Mouse (Mus musculus) neutrophil, adult 5-6 weeks (primary cell): ENCODE data around the gene Acyp2. TPM values are rescaled to one million over a fixed set of nuclear protein-coding genes. Genes with fewer than 3 reads are reported as not detected.

Experiments
- ATAC-seq: fragments of 151-379, 151-347 bp; 2 replicates; pipeline ENCODE4 v1.8.0; 2017; ENCODE audit warnings: mild to moderate bottlenecking, moderate TSS enrichment; ENCODE audit not compliant: insufficient number of reproducible peaks, poor library complexity, low FRiP score, severe bottlenecking; ENCODE audit errors: extremely low read depth
- total RNA-seq: library from RNA; stranded (forward); fragments of 200-1000 nt; gene quantifications from 2 replicates; pipeline ENCODE4 v1.2.3, GENCODE M21; 2017

The Acyp2 gene
- total RNA-seq, 1 experiment from 2014 or later: not detected

DNA sequence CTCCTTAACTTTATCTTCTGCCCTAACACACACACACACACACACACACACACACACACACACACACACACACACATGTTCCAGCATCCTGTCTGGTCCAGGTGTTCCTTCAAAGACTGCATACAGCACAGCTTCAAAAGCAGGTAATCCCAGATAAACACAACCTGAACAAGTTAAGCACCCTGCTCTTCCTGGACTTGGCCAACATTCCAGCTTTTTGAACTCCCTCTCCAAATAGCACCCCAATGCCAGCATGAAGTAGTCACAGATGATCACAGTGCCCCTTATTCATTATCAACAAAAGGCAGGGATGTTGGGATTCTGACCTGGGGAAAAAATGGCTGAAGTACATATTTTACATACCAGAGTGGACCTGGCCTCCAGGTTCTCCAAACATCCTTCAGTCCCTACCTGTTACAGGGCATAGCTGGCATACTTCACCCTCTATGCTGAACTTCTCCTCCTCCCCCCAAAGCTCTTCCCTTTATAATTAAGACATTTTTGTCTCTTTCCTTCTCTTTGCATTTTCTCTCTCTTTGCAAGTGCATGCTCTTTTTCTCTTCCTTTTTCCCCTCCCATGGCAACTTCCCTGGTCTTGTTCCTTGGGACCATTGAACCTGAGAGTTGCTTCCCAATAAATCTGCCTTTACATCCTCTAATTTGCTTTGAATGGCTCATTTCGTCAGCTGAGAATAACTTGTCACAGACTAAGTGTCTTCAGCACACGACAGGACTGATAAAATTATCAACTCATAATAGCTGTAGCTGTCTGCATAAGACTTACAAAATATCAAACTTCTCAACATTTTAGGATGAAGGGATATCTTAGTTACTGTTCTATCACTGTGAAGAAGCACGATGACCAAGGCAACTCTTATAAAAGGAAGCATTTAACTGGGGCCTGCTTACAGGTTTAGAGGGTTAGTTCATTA is 41.5 kb downstream of the Acyp2 start:
- ATAC-seq: no peak

GRCm38 (mm10) chr11:30597259-30597658 is 52.1 kb downstream of the Acyp2 start:
- ATAC-seq: no peak

DNA sequence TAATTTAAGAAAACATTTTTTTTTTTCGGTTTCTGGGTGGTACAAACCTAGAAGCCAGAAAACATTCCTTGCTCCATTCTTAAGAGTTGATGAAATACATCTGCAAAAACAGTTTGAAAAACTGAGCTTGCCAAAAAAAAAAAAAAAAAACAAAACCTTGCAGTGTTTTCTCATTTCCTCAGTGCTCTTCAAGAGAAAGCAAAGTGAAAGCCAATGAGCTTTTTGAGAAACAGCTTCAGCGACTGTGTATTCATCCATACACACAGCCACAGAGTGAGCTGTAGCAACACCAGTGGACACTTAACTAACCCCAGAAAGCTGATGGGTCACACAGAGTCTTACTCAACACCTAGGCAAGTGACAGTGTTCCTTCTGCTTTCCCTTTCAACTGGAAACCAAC is 69.4 kb downstream of the Acyp2 start:
- ATAC-seq: no peak

DNA sequence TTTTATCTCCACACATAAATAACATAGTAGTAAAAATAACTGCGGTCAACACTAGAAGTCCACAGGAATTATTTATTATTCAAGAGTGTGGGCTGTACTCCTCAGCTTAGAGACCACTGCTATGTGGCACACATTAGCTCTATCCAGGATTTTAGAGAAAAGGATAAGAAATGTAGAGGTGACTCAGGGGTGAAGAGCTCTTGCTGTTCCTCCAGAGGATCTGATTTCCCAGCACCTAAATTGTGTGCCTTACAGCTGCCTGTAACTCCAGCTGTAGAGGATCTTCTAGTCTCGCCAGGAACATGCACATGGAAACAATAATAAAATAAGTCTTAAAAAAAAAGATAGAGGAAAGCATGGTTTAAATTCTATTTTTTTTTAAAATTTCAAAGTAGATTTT is 70.5 kb downstream of the Acyp2 start:
- no peak for ATAC-seq

DNA sequence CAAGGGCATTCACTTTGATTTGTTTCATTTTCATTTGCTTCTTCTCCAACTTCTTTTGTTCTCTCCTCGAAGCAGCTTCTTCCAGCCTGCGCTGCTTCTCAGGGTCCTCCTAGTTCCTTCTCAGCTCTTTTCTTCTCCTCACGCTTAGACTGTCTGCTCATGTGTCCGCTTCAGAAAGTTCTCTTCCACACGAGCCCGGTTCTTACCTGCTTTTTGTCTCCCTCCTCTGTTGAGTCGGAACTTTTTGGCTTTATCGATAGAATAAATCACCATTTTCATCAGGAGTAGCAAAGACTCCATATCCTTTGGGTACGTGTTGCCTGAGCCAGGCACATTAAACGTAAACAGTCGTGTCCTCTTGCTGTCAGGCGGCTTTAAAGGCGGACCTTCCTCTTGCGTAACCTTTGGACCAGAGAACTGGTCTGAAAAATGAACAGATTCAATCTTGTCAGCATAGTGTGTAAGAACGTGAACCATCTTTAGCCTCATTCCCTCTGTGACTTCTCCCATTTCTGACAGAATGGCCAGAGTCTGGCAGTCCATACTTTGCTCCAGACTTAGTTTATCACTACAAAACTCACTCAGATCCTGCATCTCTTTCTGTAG is 76.5 kb downstream of the Acyp2 start:
- no peak for ATAC-seq

- no peak for ATAC-seq
Observed at GRCm38 (mm10) chr11:30570568-30570967, 78.8 kb downstream of the Acyp2 start.

DNA sequence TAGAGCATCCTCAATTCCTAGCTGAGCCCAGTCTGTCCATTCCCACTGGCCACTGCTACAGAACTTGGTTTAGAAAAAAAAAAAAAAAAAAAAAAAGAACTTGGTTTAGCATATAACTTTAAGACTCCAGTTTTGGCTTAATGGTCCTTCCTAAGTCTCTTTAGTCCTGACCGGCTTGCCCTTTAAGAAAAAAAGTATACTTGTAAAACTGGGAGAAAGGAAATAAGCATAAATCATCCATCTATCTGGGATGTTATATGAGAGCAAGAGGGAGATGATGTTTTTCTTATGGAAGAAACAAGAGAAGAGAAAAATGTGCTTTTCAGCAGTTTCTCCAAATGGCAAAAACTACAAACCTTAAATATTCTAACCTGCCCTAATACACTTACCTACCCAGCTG is 89.2 kb downstream of the Acyp2 start:
- ATAC-seq: no peak

GRCm38 (mm10) chr11:30553408-30553807 is 96.0 kb downstream of the Acyp2 start:
- ATAC-seq: no peak

DNA sequence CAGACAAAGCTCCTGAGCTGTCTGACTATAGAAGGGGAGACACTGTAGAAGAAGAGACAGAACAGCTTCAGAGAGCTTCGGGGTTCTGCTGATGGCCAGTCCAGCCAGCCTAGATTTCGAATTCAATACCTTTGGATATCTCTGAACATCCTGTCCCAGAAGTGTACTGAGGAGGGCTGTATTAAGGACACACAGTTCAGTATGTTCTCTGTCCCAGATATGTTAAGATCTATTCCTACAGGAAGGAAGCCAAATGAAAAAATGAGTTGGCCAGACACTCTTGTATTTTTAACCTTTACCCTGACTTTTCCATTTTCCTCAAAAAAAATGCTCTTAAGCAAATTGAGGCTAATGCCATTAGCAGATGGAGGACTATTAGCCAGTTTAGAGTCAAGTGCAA is 132.3 kb downstream of the Acyp2 start:
- no peak for ATAC-seq

DNA sequence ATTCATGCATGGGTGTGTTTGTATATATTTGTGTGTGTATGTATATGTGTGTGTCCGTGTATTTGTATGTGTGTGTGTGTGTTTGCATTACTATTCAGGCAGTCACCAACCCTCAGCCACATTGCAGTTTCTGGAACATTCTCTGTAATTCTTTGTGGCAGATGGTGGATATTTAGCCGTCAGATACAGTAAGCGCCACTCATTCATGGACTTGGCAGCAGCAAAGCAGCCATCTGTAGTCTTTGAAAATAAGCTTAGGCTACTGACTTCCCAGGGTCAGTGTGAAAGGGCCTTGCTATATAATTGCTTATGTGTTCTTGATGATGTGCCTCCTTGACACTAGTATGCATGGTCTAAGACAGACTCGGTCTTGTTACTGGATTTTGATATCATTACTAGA is 141.2 kb downstream of the Acyp2 start:
- ATAC-seq: no peak

DNA sequence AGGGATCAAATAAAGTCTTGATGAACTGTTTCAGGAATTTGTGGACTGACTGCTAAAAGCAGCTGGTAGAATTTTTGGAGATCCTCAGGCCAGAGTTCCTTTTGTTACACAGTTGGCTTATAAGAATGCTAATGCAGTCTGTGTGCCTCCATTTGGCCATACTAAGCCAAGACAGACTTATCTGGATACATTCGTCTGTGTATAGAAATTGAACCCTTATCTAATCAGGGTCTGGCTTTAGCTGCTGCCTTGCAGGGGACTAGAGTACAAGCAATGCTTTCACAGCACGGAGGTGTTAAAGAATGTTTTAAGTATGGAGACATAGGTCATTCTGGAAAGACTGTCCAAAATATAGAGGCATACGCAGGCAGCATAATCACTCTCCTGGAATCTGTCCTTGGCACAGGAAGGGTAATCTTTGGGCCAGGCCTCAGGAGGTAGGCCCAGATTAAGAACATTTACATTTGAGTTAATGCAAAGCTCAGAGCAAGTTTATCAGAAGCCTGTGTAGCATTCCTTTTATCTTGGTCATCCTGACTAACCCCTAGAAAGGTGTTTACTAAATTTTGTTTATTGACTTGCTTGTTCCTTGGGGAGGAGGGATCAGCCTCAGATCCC is 150.5 kb downstream of the Acyp2 start:
- no peak for ATAC-seq

- no peak for ATAC-seq
Observed at GRCm38 (mm10) chr11:30497151-30497550, 152.2 kb downstream of the Acyp2 start.

DNA sequence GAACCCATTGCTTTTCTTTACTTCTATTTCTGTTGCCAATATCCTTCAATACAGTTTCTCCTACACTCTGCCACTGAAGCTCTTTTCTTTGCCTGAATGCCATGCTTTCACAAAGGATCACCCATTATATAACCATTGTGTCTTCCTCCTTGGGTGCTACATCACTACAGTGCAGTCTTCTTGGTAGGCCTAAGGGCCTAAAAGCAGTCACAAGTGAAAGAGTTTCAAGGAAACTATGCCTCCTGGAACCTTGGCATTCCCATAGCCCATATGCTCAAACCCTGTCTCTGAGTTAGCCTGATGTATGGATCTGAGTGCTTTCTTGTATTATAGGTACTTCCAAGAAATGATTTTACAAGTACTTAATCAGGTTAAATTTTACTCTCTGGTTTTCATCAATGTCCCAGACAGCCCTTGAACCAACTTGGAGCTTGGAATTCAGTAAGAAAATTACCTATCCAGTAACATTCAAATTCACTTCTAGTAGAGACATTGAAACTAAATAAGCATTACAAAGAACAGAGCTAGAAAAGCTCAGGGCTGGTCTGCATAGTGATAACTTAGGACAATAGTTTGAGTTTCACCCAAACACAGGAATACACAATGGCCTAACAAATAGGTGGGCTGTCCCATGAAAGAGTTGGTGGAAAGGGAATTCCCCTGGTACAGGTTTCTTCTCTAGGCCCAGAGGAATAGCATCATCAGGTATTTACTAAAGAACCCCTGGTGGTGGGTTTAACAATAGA is 157.7 kb downstream of the Acyp2 start:
- no peak for ATAC-seq

DNA sequence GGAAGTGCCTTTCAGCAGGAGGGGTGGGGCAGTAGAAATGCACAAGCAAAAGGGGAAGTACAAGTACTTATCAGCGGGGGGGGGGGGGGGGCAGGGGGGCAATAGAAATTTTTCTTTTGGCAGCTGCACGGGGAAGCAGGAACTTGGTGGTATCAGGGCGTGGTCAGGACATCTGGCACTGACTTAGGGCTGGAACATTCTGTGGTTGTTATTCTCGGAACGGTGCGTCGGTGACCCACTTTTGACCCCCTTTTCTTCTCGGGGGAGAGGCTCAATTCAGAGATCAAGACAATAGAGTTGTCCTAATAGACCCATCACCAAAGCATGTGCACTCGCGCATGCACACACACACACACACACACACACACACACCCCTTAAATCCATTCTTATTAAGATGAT is 161.2 kb downstream of the Acyp2 start:
- no peak for ATAC-seq

GRCm38 (mm10) chr11:30483286-30483685 is 166.1 kb downstream of the Acyp2 start:
- no peak for ATAC-seq

DNA sequence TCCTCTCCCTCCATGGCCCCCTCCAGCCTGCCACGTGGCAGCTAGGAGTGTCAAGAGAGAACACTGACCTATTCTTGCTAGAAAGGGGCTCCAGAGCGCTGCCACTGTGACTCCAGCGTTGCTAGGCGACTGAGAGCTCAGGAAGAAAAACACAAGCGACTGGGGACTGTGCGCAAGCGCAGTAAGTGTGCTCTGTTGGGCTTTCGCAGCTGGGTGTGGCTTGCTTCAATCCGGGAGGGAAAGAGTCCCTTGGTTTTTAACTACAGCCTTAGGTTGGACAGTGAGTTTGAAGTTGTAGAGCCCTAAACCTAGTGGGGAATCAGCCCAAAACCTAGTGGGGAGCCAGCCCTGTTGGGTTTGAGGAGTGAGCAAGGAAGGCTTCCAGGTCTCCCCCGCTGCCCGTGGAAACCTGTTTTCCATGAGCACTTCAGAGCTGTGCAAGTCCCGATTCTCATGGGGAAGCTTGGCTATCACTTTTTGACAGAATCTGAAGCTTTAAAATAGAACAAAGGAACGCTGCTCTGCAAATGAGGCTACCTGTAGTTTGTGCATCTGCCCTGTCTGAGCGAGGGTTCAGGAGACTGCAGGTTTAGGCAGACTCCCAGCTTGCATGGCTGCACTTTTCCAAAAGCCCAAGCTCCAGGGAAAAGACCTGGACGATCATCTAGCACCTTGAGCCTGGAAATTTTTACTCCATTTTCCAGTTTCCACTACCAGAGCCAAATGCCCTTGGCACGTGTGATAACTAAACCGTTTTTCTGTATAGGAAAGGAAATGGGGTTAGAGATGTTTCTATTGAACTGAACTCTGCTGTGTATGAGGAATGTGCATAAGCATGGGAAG is 177.4 kb downstream of the Acyp2 start, which contains the start of gene 4930505A04Rik:
4930505A04Rik (minus strand) TSS at position 77 of the 843 bp plus-strand sequence.
- no peak for ATAC-seq

DNA sequence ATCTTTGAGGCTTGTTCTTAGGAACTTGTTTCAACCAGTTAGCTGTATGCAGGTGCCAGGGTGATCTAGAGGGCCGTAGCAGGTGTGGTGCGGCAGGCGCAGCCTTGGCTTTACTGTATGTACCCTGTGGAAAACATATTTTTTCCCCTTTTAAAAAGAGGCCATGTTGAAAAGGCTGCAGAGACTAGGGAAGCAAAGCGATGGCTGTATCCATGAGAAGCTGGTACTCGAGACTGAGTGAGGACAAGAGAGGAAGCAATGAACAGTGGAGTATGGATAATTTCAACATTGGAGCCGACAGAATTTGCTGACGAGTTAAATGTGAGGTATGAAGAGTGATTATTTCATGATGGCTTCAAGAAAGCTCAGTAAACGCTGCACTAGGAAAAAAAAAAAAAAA is 178.2 kb downstream of the Acyp2 start:
- no peak for ATAC-seq
